Mouse (Mus musculus) heart, adult 10 weeks (tissue): Measurements from ENCODE around the gene Btbd35f27. TPM values are rescaled to one million over a fixed set of nuclear protein-coding genes. Genes with fewer than 3 reads are reported as not detected.

ENCODE experiments used
- polyA plus RNA-seq: library from polyadenylated mRNA; stranded (reverse); fragments of 350-450 nt; fragmentation: Illumina TruSeq; extraction: RNeasy Lipid Tissue Mini Kit (QIAGEN cat#74804); gene quantifications from one replicate; pipeline ENCODE4 v1.2.3, GENCODE M21; 2014; ENCODE audit warnings: low read depth, low replicate concordance

Btbd35f27 gene
- polyA plus RNA-seq = not detected

GRCm38 (mm10) chrX:4951835-4952234, at the start of gene Btbd35f27:
Gene Btbd35f27 (plus strand): TSS chrX:4952135.

Other genes starting within 250 kb of the Btbd35f27 start
- gene Btbd35f4, start 151.6 kb upstream of the Btbd35f27 start, polyA plus RNA-seq = not detected